Mouse (Mus musculus) olfactory bulb, adult 2 months (tissue): ENCODE data around the gene Cfap58.

ENCODE experiments used
- CTCF ChIP-seq: fragments of 200-500 bp; IDR thresholded peaks from 2 replicates; pipeline ENCODE4 v1.5.1; 2012; ENCODE audit warnings: low read depth, mild to moderate bottlenecking, low read length, moderate library complexity; ENCODE audit not compliant: insufficient read depth
- POLR2A ChIP-seq: fragments of 200-500 bp; IDR thresholded peaks from 2 replicates; pipeline ENCODE4 v1.6.1; 2012; ENCODE audit warnings: mild to moderate bottlenecking, low read depth, low read length, moderate library complexity; ENCODE audit not compliant: insufficient read depth

- TF ChIP-seq POLR2A (no peak), CTCF (no peak)
Measured at GRCm38 (mm10) chr19:47905603-47906002, 31.9 kb upstream of the Cfap58 start.
